ENCODE assay signal across 23 mouse cellular contexts in genomic region chr8:26852921-26853320, GRCm38 (mm10).
DNase-seq lines count a peak whose midpoint lies in the region; ATAC-seq and TF ChIP-seq lines count a peak whose summit lies in the region.
"Had no signal": no experiment of that assay in that cellular context is flagged by ENCODE, and none has a peak within 500 bp of the region (broad histone marks: within the 10 kb centered on the region; RNA-seq: fewer than 3 reads in every experiment).

No protein-coding gene starts in this region.

- peak overlapping the region; percentile 10; the same call in 1 of the 2 replicates for H3K4me2 ChIP-seq in kidney, embryonic 15.5 days
- H3K4me2 ChIP-seq in limb, embryonic 14.5 days (replicated peaks; ENCODE audit: low read depth, low read length, severe bottlenecking): peak overlapping the region; percentile 13; the same call in 1 of the 2 replicates
- no peak overlapping the region for H3K4me2 ChIP-seq in hindbrain, embryonic 14.5 days (replicated peaks)
- H3K4me2 ChIP-seq: forebrain, embryonic 13.5 days; midbrain, embryonic 12.5 days; neural tube, embryonic 13.5 days had no signal

- H3K36me3 ChIP-seq in kidney, embryonic 15.5 days: no peaks in the 10 kb centered on the region
- H3K36me3 ChIP-seq in limb, embryonic 14.5 days (ENCODE audit: control insufficient read depth, insufficient read depth, low read length): no peaks in the 10 kb centered on the region
- no peaks in the 10 kb centered on the region for H3K36me3 ChIP-seq in hindbrain, embryonic 14.5 days (replicated peaks; ENCODE audit: control insufficient read depth, insufficient read depth)
- H3K36me3 ChIP-seq: midbrain, embryonic 12.5 days; neural tube, embryonic 13.5 days had no signal

- no peak for DNase-seq in gastrocnemius, adult 2 months
- no peak for DNase-seq in gastrocnemius, postnatal 4 days (ENCODE audit: low spot score in 2 of 2)
- no peak for DNase-seq in kidney, postnatal 25 days
- peak; percentile 29 for DNase-seq in A20 (ENCODE audit: low read depth, low spot score)
- DNase-seq in limb, embryonic 14.5 days (ENCODE audit: low spot score): no peak
- no peak for DNase-seq in hindbrain, embryonic 14.5 days (ENCODE audit: low spot score)
- DNase-seq: adrenal gland, postnatal 14 days; cerebellum, adult 11 months; cerebellum, postnatal 14 days; gastrocnemius, postnatal 36 days; heart, postnatal 4 days; liver; spleen, adult 18-20 months; thymus, postnatal 36 days had no signal

- H3K27me3 ChIP-seq in kidney, embryonic 15.5 days: peaks cover 16% of the 10 kb centered on the region
- 0 out of 2 replicates have a peak, but pooled peaks cover 22% of the 10 kb centered on the region for H3K27me3 ChIP-seq in limb, embryonic 14.5 days (ENCODE audit: control insufficient read depth, insufficient read depth, low read length)
- no peaks in the 10 kb centered on the region for H3K27me3 ChIP-seq in hindbrain, embryonic 14.5 days (ENCODE audit: control insufficient read depth, insufficient read depth, low read length)
- H3K27me3 ChIP-seq: CH12.LX; forebrain, embryonic 13.5 days; midbrain, embryonic 12.5 days had no signal

- H3K9ac ChIP-seq in kidney, embryonic 15.5 days: no peak overlapping the region
- H3K9ac ChIP-seq in limb, embryonic 14.5 days (ENCODE audit: low read depth, low read length, severe bottlenecking): no peak overlapping the region
- H3K9ac ChIP-seq in hindbrain, embryonic 14.5 days: no peak overlapping the region
- H3K9ac ChIP-seq: forebrain, embryonic 13.5 days; midbrain, embryonic 12.5 days; neural tube, embryonic 13.5 days had no signal

- 28% methylated on average over 8 of the region's 8 CpGs for WGBS in kidney, embryonic 15.5 days
- 15% methylated on average over 8 of the region's 8 CpGs for WGBS in limb, embryonic 14.5 days
- WGBS in hindbrain, embryonic 14.5 days: 84% methylated on average over 8 of the region's 8 CpGs

- H3K9me3 ChIP-seq in kidney, embryonic 15.5 days (replicated peaks): no peaks in the 10 kb centered on the region
- H3K9me3 ChIP-seq in limb, embryonic 14.5 days (ENCODE audit: control insufficient read depth, low read length): no peaks in the 10 kb centered on the region
- H3K9me3 ChIP-seq in hindbrain, embryonic 14.5 days (ENCODE audit: control insufficient read depth, low read length): no peaks in the 10 kb centered on the region
- H3K9me3 ChIP-seq: forebrain, embryonic 13.5 days; midbrain, embryonic 12.5 days; neural tube, embryonic 13.5 days had no signal

- ATAC-seq in kidney, embryonic 15.5 days (replicated peaks; ENCODE audit: low FRiP score): no peak
- peak; percentile 7; the same call in 1 of the 2 replicates for ATAC-seq in limb, embryonic 14.5 days (ENCODE audit: low FRiP score, low read depth)
- ATAC-seq in hindbrain, embryonic 14.5 days (ENCODE audit: low FRiP score): no peak
- ATAC-seq: forebrain, embryonic 13.5 days; hindbrain, postnatal 0 days; intestine, postnatal 0 days; lung, postnatal 0 days had no signal

- H3K4me1 ChIP-seq in kidney, embryonic 15.5 days: peaks cover 69% of the 10 kb centered on the region
- peaks cover 57% of the 10 kb centered on the region for H3K4me1 ChIP-seq in limb, embryonic 14.5 days (ENCODE audit: control insufficient read depth, insufficient read depth, low read length)
- H3K4me1 ChIP-seq in hindbrain, embryonic 14.5 days (replicated peaks; ENCODE audit: control insufficient read depth, insufficient read depth, low read length): peaks cover 7% of the 10 kb centered on the region
- H3K4me1 ChIP-seq: forebrain, embryonic 13.5 days; midbrain, embryonic 12.5 days had no signal

- H3K4me3 ChIP-seq in gastrocnemius, adult 2 months: no peak overlapping the region
- no peak overlapping the region for H3K4me3 ChIP-seq in kidney, embryonic 15.5 days (replicated peaks)
- no peak overlapping the region for H3K4me3 ChIP-seq in limb, embryonic 14.5 days (replicated peaks; ENCODE audit: low read length)
- H3K4me3 ChIP-seq in hindbrain, embryonic 14.5 days (replicated peaks; ENCODE audit: low read length): no peak overlapping the region
- H3K4me3 ChIP-seq: erythroblast, embryonic 14.5 days; forebrain, embryonic 13.5 days; midbrain, embryonic 12.5 days; neural tube, embryonic 13.5 days had no signal

- TF ChIP-seq CTCF in gastrocnemius, adult 2 months (IDR thresholded peaks at IDR 0.05): no peak

- intact Hi-C loops in gastrocnemius, adult 2 months (cut with DNase I): no loop called here

- TF ChIP-seq POLR2A in limb, embryonic 14.5 days (IDR thresholded peaks at IDR 0.05; ENCODE audit: borderline replicate concordance, extremely low read depth, insufficient read depth, insufficient read length): no peak

- peak overlapping the region; percentile 43 for H3K27ac ChIP-seq in gastrocnemius, adult 2 months
- peak overlapping the region; percentile 23; the same call in 1 of the 2 replicates for H3K27ac ChIP-seq in kidney, embryonic 15.5 days
- no peak overlapping the region for H3K27ac ChIP-seq in limb, embryonic 14.5 days (replicated peaks; ENCODE audit: low read depth, low read length)
- H3K27ac ChIP-seq in hindbrain, embryonic 14.5 days: no peak overlapping the region
- H3K27ac ChIP-seq: forebrain, embryonic 13.5 days; hindbrain, postnatal 0 days; midbrain, embryonic 12.5 days; neural tube, embryonic 13.5 days had no signal

Comparison
In these comparisons a context has a peak if more than half of its experiments do, and no peak if none do; other contexts are left out.
1. H3K27ac ChIP-seq: peak in gastrocnemius, adult 2 months (single experiment) and kidney, embryonic 15.5 days (single experiment); none in limb, embryonic 14.5 days (single experiment) and hindbrain, embryonic 14.5 days (single experiment).